Mouse (Mus musculus): ENCODE results near the gene Slc6a13.

DNA sequence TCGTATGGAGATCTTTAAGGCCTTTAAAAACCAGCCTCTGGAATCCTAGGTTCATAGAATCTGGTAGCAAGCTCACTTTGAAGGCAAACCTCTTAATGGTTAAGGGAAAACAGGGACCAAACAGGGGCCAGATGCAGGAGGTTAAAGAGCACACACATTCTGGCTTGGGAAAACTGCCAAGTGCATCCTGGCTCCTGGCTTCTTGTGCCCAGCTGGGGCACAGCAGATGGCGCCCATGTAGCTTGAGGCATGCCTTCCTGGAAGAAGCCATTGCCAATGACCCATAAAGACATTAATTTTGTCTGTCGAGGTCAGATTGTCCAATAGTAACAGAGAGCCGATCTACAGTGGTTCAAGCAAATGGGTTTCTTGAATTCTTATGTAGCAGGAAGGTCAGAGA, 63.9 kb downstream of the Slc6a13 start:
- no peak for TF ChIP-seq CTCF (IDR thresholded peaks at IDR 0.05; ENCODE audit: low read depth)
- TF ChIP-seq EP300 (IDR thresholded peaks at IDR 0.05; ENCODE audit: low read depth): no peak

Measured in liver, postnatal 0 days (tissue).